Mouse (Mus musculus) kidney, adult 2 months (tissue): Measurements from ENCODE around the gene Ddc.

ENCODE experiments used
- CTCF ChIP-seq: fragments of 200-500 bp; conservative IDR thresholded peaks from 2 replicates; pipeline ENCODE4 v1.5.1; 2011; ENCODE audit warnings: low read depth, mild to moderate bottlenecking, control low read depth, low read length, moderate library complexity, mixed read lengths; ENCODE audit not compliant: insufficient read depth, insufficient read length
- POLR2A ChIP-seq: fragments of 200-500 bp; IDR thresholded peaks from one replicate; pipeline ENCODE4 v1.6.1; 2011; ENCODE audit warnings: low read depth, low read length, control low read depth

DNA sequence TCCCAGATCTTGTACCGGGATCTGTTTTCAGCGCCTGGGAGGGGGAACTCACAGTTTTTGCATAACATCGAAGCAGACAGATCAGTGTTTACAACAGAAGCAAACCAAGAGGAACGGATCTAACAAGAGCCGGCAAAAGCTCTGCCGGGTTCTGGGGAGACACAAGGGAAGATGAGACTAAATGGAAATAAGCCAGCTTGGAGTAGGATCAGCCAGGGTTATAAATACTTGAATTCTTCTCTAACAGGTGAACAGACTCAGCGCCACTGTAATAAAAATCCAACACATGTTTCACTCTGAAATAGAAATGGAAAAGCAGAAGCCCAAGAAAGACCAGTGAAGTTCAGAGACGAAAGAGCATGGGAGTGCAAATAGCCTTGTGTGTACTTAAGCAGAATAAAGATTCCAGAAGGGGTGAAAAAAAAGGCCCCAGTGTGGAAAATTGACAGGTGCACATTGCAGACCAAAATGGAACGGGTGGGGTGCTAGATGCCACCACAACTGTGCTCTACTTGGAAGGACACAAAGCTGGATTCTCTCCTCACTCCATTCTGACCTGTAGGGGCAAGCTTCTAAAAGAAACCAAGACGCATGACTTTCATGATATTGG is 4.8 kb downstream of the Ddc start:
- TF ChIP-seq CTCF (no peak), POLR2A (no peak)
